Mouse (Mus musculus): ENCODE data around the gene Alox12b.

Gene Alox12b

DNA sequence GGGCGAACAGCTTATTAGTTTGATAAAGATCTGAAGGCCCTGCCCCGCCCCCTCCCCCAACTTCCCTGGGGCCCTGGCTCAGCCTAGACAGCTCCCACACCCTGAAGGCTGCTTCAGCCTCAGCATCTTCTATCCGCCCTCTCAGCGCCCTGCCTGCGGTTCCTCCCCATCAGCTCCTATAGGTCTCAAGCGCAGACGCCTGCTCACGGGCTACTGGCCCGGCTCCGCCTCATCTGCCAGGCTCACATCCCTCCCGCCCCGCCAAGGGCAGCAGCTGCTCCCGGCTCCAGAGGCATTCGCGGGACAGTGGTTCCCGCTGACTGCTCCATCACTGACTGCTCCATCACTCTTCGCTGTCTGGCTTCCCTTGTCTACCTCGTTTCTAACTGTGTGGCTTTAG lies at the start of gene Alox12b:
Gene Alox12b (plus strand): TSS at position 190 of the 400 bp plus-strand sequence.
- peak; percentile 57 for DNase-seq

DNA sequence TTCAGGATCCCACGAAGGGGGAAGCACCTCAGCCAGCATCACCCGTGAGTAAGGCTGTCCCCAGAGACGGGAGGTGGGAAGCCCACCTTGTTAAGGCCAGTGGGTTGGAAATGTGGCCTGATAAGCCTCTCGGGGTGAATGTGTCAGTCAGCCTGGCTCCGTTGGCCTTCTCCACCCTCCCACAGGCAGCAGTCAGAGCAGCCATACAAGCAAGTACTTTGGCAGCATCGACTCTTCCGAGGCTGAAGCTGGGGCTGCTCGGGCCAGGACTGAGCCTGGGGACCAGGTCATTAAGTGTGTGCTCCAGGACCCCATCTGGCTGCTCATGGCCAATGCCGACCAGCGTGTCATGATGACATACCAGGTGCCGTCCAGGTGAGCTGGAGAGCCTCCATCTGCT lies 49.1 kb upstream of the Alox12b start:
- no peak for DNase-seq

DNA sequence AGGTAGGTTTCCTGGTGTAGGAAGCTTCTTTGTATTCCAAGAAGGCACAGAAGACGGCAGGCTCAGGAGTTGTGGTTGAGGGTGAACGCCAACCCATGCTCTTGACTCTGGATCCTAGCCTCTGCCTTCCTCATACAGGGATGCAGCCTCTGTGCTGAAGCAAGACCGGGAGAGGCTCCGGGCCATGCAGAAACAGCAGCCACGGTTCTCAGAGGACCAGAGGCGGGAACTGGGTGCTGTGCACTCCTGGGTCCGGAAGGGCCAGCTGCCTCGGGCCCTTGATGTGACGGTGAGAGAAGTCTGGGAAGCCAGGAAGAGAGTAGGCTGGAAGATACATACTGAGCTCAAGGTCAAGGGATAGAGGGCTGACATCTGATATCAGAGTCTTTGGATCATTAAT lies 48.6 kb upstream of the Alox12b start:
- DNase-seq, result no peak

DNA sequence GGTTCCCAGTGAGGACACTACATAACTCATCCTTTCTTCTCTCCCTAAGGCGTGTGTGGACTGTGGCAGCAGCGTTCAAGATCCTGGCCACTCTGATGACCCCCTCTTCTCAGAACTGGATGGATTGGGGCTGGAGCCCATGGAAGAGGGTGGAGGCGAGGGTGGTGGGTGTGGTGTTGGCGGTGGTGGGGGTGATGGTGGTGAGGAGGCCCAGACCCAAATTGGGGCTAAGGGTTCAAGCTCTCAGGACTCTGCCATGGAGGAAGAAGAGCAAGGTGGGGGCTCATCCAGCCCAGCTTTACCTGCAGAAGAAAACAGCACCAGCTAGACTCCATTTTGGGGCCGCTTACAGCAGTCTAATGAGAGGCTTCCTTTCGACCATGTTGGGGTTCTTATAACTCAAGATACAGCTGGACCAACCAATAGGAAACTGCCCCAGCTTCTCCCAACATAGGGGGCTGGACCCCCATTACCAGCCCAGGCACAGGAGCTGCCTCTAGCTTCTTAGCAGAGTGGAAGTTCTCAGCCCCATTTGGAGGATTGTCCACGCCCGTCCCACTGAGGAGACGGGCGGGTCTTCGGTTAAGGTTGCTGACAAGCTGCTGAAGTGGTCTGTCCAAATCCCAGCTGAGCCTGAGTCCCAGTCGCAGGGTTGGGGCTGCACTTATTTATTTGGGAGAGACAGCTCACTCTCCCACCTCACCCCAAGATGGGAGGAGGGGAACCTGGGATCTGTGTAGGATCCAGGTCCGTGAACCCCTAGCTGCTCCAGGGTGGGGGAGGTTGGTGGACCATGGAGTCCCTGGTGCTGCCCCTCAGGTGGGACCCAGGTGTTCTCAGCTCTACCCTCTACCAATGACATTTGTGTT lies 47.5 kb upstream of the Alox12b start:
- DNase-seq, result no peak

DNA sequence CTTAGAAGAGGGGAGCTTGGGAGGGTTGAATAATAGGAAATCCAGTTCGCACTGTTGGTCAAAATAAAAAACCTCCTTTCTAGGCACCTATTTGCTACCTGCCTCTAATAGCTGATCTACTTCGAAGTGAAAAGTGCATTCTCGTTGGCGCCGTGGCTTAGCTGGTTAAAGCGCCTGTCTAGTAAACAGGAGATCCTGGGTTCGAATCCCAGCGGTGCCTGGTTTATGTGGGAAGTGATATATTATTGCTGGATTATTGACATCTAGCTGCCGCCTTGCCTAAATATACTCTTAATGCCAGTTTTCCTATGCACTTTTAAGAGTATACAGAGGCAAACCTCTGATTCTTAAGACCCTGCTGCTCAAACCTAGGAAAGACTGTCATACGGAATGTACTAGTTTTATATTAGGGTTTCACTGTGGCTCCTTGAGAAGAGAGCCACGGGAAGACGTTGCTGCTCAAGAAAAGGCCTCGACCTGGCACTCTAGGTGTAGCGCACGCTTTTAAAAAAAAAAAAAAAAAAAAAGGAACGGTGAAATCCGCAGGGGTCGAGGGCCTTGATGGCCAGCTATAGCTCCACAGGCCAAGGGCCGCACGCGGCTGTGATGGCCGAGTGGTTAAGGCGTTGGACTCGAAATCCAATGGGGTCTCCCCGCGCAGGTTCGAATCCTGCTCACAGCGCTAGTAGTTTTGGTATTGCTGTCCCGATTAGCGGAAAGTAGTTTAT lies 46.3 kb upstream of the Alox12b start:
- peak; percentile 82 for DNase-seq

DNA sequence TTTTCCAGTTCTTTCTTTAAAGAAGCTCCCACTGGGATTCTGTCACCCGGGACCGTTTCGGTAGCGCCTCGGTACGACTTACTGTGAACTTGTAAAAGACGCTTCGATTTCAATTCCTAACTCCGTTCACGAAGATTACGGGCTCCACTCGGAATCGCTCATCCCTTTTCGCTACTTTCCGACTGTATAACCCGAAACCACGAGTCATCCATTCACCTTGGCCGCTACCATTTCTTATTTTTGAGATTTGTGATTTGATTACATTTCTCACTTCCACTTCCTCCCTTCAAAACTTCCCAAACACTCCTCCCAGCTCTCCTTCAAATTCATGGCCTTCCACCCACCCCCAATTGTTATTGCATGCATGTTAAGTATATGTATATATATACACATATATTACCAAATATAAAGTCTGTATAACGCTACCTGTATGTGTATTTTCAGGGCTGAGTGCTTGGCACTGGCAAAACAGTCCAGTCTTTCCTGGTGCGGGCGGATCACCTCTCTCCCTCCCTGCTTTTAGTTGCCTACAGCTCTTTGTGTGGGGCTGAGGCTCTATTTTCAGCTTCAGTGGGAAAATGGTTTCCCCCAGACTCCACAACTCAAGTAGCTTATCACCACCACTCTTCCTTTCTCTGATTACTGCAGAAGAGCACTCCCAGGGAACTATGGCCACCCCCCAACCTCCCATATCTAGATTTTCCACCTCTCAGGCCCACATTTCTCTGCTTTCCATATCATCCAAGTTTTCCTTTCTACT lies 45.6 kb upstream of the Alox12b start:
- DNase-seq, result no peak

DNA sequence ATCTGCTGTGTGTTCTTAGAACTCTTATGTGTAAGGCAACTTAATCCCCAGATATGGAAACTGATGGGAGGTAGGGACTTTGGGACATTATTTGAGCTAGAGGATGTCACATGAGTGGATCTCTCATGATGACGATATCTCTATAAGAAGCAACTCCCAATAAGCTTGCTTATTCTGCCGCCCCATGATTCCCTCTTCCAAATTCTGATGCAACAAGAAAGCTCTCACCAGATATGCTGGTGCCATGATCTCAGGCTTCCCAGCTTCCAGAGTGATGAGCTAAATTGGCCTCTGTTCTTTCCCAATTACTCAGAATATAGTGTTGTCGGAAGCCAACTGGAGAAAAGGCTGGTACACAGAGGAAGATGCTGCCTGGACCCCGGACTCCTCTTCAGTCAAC lies 44.9 kb upstream of the Alox12b start:
- peak; percentile 60 for DNase-seq

DNA sequence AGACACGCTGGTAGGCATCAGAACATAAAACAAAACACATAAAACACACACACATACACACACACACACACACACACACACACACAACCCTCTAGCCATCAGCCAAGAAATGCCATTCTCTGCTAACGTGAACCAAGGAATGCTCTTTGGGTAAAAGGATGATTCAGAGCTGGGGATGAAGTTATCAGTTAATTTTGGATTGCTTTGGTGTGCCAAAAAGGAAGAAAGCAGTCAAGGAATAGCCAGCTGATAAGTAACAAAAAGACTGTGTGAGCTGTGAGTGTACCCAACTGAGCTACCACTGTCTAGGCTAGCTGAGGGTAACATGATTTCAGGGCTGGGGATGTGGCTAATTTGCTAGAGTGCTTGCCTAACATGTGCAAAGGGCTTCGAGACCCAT lies 42.8 kb upstream of the Alox12b start:
- DNase-seq, result no peak

DNA sequence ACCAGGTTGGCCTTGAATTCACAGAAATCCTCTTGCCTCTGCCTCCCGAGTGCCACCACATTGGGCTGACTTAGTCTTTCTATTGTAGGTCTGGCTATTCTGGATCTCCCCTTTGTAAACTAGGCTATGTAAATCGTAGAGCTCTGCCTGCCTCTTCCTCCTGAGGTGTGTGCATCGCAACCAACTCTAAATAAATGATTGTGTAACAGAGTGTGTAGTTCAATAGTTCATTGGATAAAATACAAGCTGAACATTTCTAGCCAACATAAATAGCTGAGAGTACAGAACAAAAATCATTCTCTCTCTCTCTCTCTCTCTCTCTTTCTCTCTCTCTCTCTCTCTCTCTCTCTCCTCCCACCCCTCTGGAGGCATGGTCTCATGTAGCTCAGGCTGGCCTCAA lies 42.2 kb upstream of the Alox12b start:
- DNase-seq, result no peak

DNA sequence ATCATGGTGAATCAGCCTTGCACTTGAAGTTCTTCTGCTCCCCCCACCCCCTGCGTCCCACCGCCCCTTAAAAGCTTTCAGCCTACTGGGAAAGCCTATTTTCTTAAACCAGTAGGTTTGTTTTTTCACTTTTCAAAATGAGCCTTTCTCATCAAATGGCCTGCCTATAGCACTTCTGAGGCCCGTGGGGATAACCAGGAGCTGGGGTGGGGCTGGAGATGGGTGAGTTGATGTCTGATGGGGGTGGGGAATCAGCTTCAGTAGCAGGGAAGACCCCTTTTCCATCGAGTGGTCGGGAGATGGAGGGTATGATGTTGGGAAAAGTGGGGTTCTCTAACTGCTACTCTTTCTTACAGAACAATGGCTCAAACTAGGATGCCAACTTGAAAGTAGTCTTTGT lies 39.9 kb upstream of the Alox12b start:
- DNase-seq, result no peak

DNA sequence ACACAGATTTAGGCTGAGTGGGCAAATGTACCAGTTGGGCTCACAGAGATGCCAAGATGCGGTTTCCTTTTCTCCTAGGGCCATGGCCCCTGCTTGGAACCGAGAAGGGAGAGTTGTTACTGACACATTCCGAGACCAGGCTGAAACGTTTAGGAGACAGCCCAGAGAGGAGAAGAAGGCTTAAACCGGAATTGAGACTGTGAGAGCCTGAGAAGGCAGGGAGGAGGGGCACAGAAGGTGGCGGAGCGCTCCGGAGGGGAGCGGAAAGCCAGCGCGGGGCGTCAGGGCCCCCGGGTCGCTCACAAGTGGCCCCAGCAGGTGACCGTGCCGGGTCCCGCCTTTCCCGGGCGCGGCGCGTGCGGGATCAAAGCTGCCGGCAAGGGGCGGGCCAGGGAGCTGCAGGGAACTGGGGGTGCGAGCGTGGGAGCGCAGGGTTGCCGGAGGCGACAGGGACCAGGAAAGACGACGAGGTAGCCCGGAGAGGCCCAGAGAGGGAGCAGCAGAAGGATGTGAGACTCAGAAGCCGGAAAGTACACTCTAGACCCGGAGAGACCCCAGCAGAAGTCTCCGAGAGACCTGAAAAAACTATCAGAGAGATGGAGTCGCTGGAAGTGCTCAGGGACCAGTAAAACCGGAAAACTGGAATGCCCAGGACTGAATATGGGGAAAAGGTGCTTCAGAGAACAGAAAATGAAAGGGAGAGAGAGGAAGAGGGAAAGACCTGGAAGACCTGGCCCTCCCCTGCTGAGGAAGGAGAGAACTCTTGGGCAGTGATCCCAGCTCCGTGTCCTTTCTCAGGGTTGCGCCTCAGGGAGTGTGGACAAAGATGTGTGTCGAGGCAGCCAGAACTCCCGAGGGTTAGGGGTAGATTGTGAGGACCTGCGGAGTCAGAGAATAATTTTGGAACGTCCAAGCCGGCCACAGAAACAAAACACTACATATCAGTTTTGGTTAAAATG lies 38.8 kb upstream of the Alox12b start:
- DNase-seq, result peak; percentile 64

DNA sequence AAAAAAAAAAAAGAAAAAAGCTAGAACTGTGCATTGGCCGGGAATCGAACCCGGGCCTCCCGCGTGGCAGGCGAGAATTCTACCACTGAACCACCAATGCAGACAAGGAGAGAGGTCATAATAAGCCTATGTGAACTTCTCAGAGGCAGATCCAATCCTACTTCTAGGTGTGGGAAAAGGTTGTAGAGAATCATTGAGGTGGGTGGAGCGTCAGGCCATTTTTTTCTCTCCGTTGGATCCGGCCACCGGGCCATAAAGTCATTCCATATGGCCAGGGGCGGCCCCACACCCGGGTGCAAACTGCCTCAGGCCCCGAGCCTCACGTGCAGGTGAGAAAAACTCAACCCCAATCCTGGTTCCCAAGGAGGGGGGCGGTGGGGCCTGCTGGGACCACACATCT lies 38.0 kb upstream of the Alox12b start:
- peak; percentile 85 for DNase-seq

DNA sequence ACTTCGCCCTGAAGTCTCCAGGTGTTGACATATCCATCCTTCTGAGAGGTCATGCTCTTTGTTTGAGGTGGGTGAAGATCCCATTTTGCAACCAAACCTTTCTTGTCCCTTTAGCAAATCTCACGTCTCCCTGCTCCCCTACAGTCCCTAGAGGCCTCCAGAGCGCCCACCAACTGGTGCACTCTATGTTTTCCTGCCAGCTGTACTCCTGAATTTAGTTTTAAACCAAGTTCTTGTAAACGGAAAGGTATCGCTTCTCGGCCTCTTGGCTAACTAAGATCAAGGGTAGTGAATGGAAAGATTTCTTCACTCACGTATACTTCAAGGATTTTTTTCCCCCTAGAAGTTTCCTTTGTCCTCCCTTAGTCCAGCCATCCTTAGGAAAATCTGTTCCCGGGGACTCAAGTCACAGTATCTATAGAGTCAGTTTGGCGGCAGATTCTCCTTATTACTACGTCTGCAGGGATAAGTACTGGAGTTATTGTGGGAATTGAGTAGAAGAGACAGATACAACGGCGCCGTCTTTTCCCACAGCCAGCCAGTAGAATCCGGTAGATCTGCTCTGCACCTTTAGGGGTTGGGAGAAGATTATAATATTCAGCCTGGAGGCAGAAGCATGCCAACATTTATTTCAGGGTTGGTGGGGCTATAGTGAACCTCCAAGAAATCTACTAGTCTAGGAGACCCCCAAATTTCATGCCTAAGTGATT lies 37.2 kb upstream of the Alox12b start:
- DNase-seq, result no peak

DNA sequence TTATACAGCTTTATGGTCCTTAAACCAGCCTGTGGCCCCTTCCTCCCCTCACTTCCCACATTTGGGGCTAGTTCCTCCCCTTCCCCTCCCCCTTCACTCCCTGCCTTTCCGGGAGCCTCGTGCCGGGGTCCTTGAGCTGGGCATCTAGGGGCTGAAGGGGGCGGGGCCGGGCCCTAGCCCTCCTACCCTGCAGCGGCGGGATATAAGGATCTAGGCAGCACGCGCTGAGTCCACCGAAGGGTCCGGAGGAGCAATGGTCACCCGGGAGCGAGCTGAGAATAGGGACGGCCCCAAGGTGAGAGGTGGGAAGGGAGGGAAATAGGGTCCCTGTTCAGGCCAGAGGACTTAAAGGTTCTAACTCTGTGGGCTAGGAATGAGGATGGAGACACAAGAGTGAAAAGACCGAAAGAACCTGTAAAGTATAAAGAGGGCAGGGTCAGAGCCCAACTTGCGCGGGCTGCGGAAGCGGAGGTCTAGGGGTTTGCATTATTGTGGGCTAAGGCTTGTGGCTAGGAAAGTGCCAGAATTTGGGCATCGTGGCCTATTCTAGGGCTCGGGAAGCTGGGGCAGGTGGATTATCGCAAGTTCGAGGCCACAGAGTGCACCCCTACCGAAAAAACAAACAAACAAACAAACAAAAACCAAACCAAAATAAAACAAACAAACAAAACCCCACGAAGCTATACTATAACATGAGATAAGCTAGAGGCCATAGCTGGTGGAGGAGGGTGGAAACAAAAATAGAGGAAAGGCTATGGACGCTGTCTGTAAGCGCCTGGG lies 36.4 kb upstream of the Alox12b start, which contains the start of gene Hes7:
Gene Hes7 (plus strand): TSS at position 184 of the 780 bp plus-strand sequence.
- DNase-seq, result no peak

DNA sequence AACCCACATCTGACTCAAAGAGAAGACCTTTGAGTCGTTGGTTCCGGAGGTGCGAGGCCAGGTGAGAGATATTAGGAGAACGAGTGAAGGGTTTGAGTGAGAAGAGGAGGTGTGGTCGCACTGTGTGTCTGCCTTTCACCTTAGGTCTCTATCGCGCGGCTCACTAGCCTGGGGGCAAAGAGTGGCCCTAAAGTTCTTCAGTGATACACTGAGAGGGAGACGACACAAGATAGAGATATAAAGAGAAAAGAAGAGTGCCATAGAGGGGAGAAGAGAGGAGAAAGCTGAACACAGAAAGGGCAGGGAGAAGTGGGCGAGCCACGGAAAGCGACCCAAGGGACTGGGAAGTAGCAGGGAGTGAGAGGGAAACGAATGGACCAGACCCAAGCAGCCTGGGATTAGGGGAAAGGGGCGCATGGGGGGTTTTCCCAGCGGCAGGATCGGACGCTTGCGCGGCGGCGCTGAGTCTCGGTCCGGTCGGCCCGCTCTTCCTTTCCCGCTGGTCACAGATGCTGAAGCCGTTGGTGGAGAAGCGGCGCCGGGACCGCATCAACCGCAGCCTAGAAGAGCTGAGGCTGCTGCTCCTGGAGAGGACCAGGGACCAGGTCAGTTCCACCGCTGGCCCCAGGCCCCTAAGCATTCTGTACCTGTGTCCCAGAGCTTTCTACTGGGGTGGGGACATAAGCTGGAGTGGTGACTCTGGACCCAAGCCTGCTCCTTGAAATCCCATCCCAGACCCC lies 35.6 kb upstream of the Alox12b start:
- DNase-seq, result no peak

DNA sequence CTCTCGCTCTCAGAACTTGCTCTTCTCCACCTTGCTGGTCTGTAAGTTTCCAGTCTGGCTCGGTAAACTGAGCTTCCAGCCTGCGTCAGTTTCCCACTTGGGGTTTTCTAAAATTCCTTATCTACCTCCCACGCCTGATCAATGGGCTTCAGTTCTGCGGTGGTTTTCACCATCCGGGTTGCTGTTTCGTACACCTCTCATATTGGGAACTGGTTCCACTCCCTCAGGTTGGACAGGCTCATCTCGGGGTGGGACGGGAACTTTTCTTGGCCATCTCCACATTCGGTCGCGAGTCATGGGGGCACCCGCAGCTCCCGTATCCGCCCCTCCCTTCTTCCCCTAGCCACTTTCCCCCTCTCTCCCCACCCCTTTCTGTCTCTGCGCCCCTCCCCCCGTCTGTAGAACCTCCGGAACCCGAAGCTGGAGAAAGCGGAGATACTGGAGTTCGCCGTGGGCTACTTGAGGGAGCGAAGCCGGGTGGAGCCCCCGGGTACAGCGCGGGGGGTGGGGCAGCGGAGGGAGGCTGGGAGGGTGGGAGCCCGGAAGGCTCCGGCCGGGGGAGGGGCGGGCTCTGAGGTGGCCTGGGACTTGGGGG lies 35.0 kb upstream of the Alox12b start:
- DNase-seq, result no peak

DNA sequence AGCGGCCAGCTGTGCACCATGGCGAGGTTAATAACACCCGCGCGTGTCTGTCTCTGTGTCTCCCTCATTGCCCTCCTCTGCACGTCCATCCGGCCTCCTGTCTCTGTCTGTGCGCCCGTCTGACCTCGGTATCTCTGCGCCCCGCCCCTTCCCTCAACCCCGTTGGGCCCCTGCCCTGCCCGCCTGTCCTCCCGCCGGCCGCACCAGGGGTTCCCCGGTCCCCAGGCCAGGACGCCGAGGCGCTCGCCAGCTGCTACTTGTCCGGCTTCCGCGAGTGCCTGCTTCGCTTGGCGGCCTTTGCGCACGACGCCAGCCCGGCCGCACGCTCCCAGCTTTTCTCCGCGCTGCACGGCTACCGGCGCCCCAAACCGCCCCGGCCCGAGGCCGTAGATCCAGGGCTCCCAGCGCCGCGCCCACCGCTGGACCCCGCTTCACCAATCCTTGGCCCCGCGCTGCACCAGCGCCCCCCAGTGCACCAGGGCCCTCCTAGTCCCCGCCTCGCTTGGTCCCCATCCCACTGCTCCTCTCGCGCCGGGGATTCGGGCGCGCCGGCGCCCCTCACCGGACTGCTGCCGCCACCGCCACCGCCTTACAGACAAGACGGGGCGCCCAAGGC lies 34.3 kb upstream of the Alox12b start, which contains the start of gene 9130213A22Rik:
Gene 9130213A22Rik (minus strand): TSS at position 254 of the 616 bp plus-strand sequence.
- peak; percentile 90 for DNase-seq

DNA sequence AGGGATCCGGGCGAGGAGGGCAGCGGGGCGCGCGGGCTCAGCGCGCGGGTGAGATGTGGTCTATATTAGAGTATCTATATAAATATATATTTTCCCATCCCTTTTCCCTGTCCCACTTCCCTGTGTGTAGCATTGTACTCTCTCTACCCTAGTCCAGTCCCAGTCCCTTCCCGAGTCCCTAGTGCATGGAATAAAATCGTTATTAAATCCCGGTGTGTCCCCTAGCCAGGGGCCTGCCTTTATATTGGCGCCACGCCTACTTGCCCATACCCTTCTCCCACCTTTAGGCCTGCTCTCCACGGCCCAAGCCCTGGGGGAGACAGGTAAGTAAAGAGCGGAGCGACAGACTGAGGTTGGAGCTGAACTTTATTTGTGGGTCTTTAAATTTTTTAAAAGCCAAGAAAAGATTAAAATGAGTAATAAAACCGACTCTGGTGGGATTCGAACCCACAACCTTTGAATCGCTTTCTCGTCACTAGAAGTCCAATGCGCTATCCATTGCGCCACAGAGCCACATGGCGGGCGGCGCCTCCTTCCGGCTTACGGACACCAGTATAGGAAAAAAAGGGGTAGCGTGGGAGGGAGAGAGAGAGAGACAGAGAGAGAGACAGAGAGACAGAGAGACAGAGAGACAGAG lies 33.6 kb upstream of the Alox12b start:
- DNase-seq, result peak; percentile 90

All from right cerebral cortex, adult 18-20 months (tissue).